ENCODE assay signal across 17 mouse cellular contexts in genomic region chr13:105250767-105251166, GRCm38 (mm10). TPM values are rescaled to one million over a fixed set of nuclear protein-coding genes. Genes with fewer than 3 reads are reported as not detected.
A peak's percentile ranks its signal among the peaks of the same experiment; 100 is the strongest.
DNase-seq lines count a peak whose midpoint lies in the region; ATAC-seq and TF ChIP-seq lines count a peak whose summit lies in the region.
"Had no signal": no experiment of that assay in that cellular context is flagged by ENCODE, and none has a peak within 500 bp of the region (broad histone marks: within the 10 kb centered on the region; RNA-seq: fewer than 3 reads in every experiment).

No protein-coding gene starts in this region.

- TF ChIP-seq POLR2A in CH12.LX (IDR thresholded peaks at IDR 0.05; ENCODE audit: low read depth, low read length), result no peak

- H3K9ac ChIP-seq in heart, embryonic 11.5 days (ENCODE audit: low read depth, low read length), result no peak overlapping the region
- no peak overlapping the region for H3K9ac ChIP-seq in CH12.LX (ENCODE audit: insufficient read depth, low read depth)
- peak overlapping the region; percentile 44; the same call in 1 of the 2 replicates for H3K9ac ChIP-seq in forebrain, postnatal 0 days
- no peak overlapping the region for H3K9ac ChIP-seq in midbrain, embryonic 12.5 days (replicated peaks)
- H3K9ac ChIP-seq: limb, embryonic 12.5 days had no signal

- H3K9me3 ChIP-seq in heart, embryonic 11.5 days (replicated peaks; ENCODE audit: control insufficient read depth, low read length), result no peaks in the 10 kb centered on the region
- no peaks in the 10 kb centered on the region for H3K9me3 ChIP-seq in CH12.LX (replicated peaks; ENCODE audit: low read length)
- H3K9me3 ChIP-seq in forebrain, postnatal 0 days (ENCODE audit: low read length), result no peaks in the 10 kb centered on the region
- H3K9me3 ChIP-seq in midbrain, embryonic 12.5 days, result no peaks in the 10 kb centered on the region
- H3K9me3 ChIP-seq: limb, embryonic 12.5 days had no signal

- no peak for DNase-seq in heart, adult 8-10 months (ENCODE audit: low spot score)
- DNase-seq in CH12.LX (ENCODE audit: extremely low read depth), result peak; percentile 33
- peak; percentile 47 for DNase-seq in forebrain, postnatal 0 days
- no peak for DNase-seq in B cell, adult 2 months
- DNase-seq in MN1 (ENCODE audit: low spot score), result no peak
- DNase-seq in left cerebral cortex, postnatal 36 days (ENCODE audit: low spot score in 2 of 2), result no peak
- DNase-seq: adrenal gland, postnatal 25 days; cerebellum, adult 11-12 months; embryo, embryonic 11 days; gastrocnemius, postnatal 10 days; thymus, adult 18-20 months had no signal

- no peak overlapping the region for H3K27ac ChIP-seq in heart, embryonic 11.5 days (ENCODE audit: low read depth, low read length)
- H3K27ac ChIP-seq in CH12.LX (ENCODE audit: insufficient read depth, low read depth), result no peak overlapping the region
- H3K27ac ChIP-seq in forebrain, postnatal 0 days (ENCODE audit: low read depth, low read length), result peak overlapping the region; percentile 80
- H3K27ac ChIP-seq in midbrain, embryonic 12.5 days (replicated peaks), result peak overlapping the region; percentile 77
- H3K27ac ChIP-seq: kidney, postnatal 0 days; limb, embryonic 12.5 days; macrophage had no signal

- intact Hi-C loops in left cerebral cortex, postnatal 36 days (cut with DNase I), result no loop called here

- no peaks in the 10 kb centered on the region for H3K36me3 ChIP-seq in heart, embryonic 11.5 days (ENCODE audit: control insufficient read depth, insufficient read depth, low read length)
- no peaks in the 10 kb centered on the region for H3K36me3 ChIP-seq in CH12.LX (replicated peaks in 1 of 2; ENCODE audit: control insufficient read depth in 1 of 2, insufficient read depth in 1 of 2, low read length in 1 of 2)
- H3K36me3 ChIP-seq in forebrain, postnatal 0 days (ENCODE audit: insufficient read depth), result no peaks in the 10 kb centered on the region; the same call in 1 of the 2 replicates
- no peaks in the 10 kb centered on the region for H3K36me3 ChIP-seq in midbrain, embryonic 12.5 days
- H3K36me3 ChIP-seq: limb, embryonic 12.5 days had no signal

- no peak for TF ChIP-seq RAD21 in CH12.LX (IDR thresholded peaks at IDR 0.05; ENCODE audit: low read depth, low read length)

- TF ChIP-seq CTCF in CH12.LX (conservative IDR thresholded peaks at IDR 0.05 in 1 of 2, IDR thresholded peaks at IDR 0.05 in 1 of 2; ENCODE audit: low read depth in 2 of 2, low read length in 2 of 2), result no peak
- no peak for TF ChIP-seq CTCF in forebrain, postnatal 0 days (IDR thresholded peaks at IDR 0.05; ENCODE audit: low read depth)

- peak overlapping the region; percentile 37; the same call in 1 of the 2 replicates for H3K4me2 ChIP-seq in heart, embryonic 11.5 days
- peak overlapping the region; percentile 21; the same call in 1 of the 2 replicates for H3K4me2 ChIP-seq in CH12.LX (ENCODE audit: insufficient read depth, low read depth, poor library complexity, severe bottlenecking)
- peak overlapping the region; percentile 39 for H3K4me2 ChIP-seq in forebrain, postnatal 0 days (ENCODE audit: low read depth)
- peak overlapping the region; percentile 26; the same call in 1 of the 2 replicates for H3K4me2 ChIP-seq in midbrain, embryonic 12.5 days (replicated peaks)
- H3K4me2 ChIP-seq: limb, embryonic 12.5 days had no signal

- in situ Hi-C loops in CH12.LX (cut with MboI; ENCODE audit: low pct_ligation_motif_present, low pct_unique_long_range_greater_than_20kb, low sequenced_read_pairs), result no loop called here

- dilution Hi-C loops in CH12.LX (cut with MboI; ENCODE audit: extremely low pct_ligation_motif_present, extremely low pct_unique_long_range_greater_than_20kb, low sequenced_read_pairs), result no loop called here

- TF ChIP-seq EP300 in CH12.LX (IDR thresholded peaks at IDR 0.05; ENCODE audit: low read length), result peak; percentile 12; the same call in 1 of the 2 replicates

- H3K4me3 ChIP-seq in heart, embryonic 11.5 days (ENCODE audit: low read depth, low read length), result no peak overlapping the region
- H3K4me3 ChIP-seq in CH12.LX (replicated peaks in 1 of 3; ENCODE audit: low read depth in 2 of 3, low read length in 2 of 3, poor library complexity in 1 of 3), result no peak overlapping the region
- H3K4me3 ChIP-seq in forebrain, postnatal 0 days (ENCODE audit: low read depth, low read length), result no peak overlapping the region
- H3K4me3 ChIP-seq in midbrain, embryonic 12.5 days, result no peak overlapping the region
- H3K4me3 ChIP-seq: erythroblast, embryonic 14.5 days; limb, embryonic 12.5 days had no signal

- H3K79me2 ChIP-seq in CH12.LX (replicated peaks; ENCODE audit: control insufficient read depth, extremely low read depth, insufficient read depth, poor library complexity, severe bottlenecking), result no peaks in the 10 kb centered on the region

- 38% methylated on average over 4 of the region's 4 CpGs for WGBS in heart, embryonic 11.5 days (ENCODE audit: insufficient replicate concordance)
- WGBS in forebrain, postnatal 0 days, result 18% methylated on average over 4 of the region's 4 CpGs
- 40% methylated on average over 4 of the region's 4 CpGs for WGBS in midbrain, embryonic 12.5 days

- no peak for ATAC-seq in heart, embryonic 11.5 days (replicated peaks; ENCODE audit: insufficient number of reproducible peaks, low FRiP score, low TSS enrichment)
- ATAC-seq in forebrain, postnatal 0 days, result peak; percentile 52
- peak; percentile 55 for ATAC-seq in midbrain, embryonic 12.5 days (ENCODE audit: low FRiP score, low read depth)

- no peaks in the 10 kb centered on the region for H3K27me3 ChIP-seq in heart, embryonic 11.5 days (ENCODE audit: control insufficient read depth, insufficient read depth, low read length)
- no peaks in the 10 kb centered on the region for H3K27me3 ChIP-seq in CH12.LX (replicated peaks)
- no peaks in the 10 kb centered on the region for H3K27me3 ChIP-seq in forebrain, postnatal 0 days (ENCODE audit: insufficient read depth, low read length)
- H3K27me3 ChIP-seq in midbrain, embryonic 12.5 days, result no peaks in the 10 kb centered on the region
- H3K27me3 ChIP-seq: limb, embryonic 12.5 days had no signal

- H3K4me1 ChIP-seq in heart, embryonic 11.5 days (ENCODE audit: control insufficient read depth, insufficient read depth, low read length), result 0 out of 2 replicates have a peak, but pooled peaks cover 7% of the 10 kb centered on the region
- peaks cover 0 to 10% of the 10 kb centered on the region in 2 experiments; a peak in 1 of 4 replicates for H3K4me1 ChIP-seq in CH12.LX (ENCODE audit: control insufficient read depth in 1 of 2, insufficient read depth in 2 of 2)
- H3K4me1 ChIP-seq in forebrain, postnatal 0 days (ENCODE audit: insufficient read depth), result peaks cover 13% of the 10 kb centered on the region; the same call in 1 of the 2 replicates
- peaks cover 25% of the 10 kb centered on the region for H3K4me1 ChIP-seq in midbrain, embryonic 12.5 days
- H3K4me1 ChIP-seq: limb, embryonic 12.5 days had no signal

TF ChIP-seq in CH12.LX, 34 proteins besides CTCF, POLR2A, EP300 and RAD21:
- peak; percentile 50; the same call in 1 of the 2 replicates for TF ChIP-seq ZNF384 (IDR thresholded peaks at IDR 0.05; ENCODE audit: low read depth, low read length)
- TF ChIP-seq SIN3A (IDR thresholded peaks at IDR 0.05; ENCODE audit: low read length), result no peak
- TF ChIP-seq NELFE (IDR thresholded peaks at IDR 0.05; ENCODE audit: low read depth, low read length), result no peak

RNA-seq across cellular contexts. Expression of gene Rnf180, which starts 43.8 kb away (rescaled TPM):
- 2.4 and 2.7 TPM in 2 replicates for polyA plus RNA-seq in heart, embryonic 11.5 days (2014; fragmentation: Nextera tagmentation; extraction: Ambion mirVana)
- 1 to 10 TPM in 3 of 4 experiments, under 1 TPM in 1; 0.94 to 2.3 (median 1.5) TPM for total RNA-seq in heart, adult 8-10 months (2022)
- total RNA-seq in CH12.LX (2012; rRNA removed) (0.13 TPM in 2 replicates), CH12.LX (2014; rRNA removed) (0.31 TPM in 1 of 2 replicates, not detected in the other)
- 0.19 and 0.66 TPM in 2 replicates for polyA plus RNA-seq in CH12.LX (2012; ENCODE audit: insufficient read length, low read depth)
- total RNA-seq in forebrain, postnatal 0 days (2014; rRNA removed), result 38.7 and 45.7 TPM in 2 replicates
- 38.3 and 49.3 TPM in 2 replicates for polyA plus RNA-seq in forebrain, postnatal 0 days (2015; fragmentation: Nextera tagmentation; extraction: Ambion mirVana)
- 13.6 and 14.1 TPM in 2 replicates for polyA plus RNA-seq in midbrain, embryonic 12.5 days (2016; fragmentation: Nextera tagmentation; extraction: Ambion mirVana)
- 10 to 100 TPM; 18.6 to 19.3 TPM for total RNA-seq in left cerebral cortex, postnatal 36 days (2021)
- polyA plus RNA-seq: erythroblast, embryonic 14.5 days had no signal

Comparison
In these comparisons a context has a peak if more than half of its experiments do, and no peak if none do; other contexts are left out.
1. H3K27ac ChIP-seq: peak in forebrain, postnatal 0 days (single experiment) and midbrain, embryonic 12.5 days (single experiment); none in heart, embryonic 11.5 days (single experiment) and CH12.LX (single experiment).
2. DNase-seq: peak in CH12.LX (single experiment) and forebrain, postnatal 0 days (single experiment); none in heart, adult 8-10 months (single experiment), B cell, adult 2 months (0 of 2), MN1 (single experiment) and left cerebral cortex, postnatal 36 days (0 of 2).
3. RNA of gene Rnf180, which starts 43.8 kb away (total RNA-seq): 38.7 to 45.7 TPM in forebrain, postnatal 0 days and 18.6 to 19.3 TPM in left cerebral cortex, postnatal 36 days; 0.94 to 2.3 TPM in heart, adult 8-10 months and 0.13 to 0.31 TPM in CH12.LX; every median in the first group is over 4 times any median in the second.
4. Peak in every context shown above with its lines, with median percentiles within 50 percentile points of each other: H3K4me2 ChIP-seq.